ENCODE assay signal across 9 mouse cellular contexts in genomic region chr19:38709376-38709775, GRCm38 (mm10).
DNase-seq lines count a peak whose midpoint lies in the region; ATAC-seq and TF ChIP-seq lines count a peak whose summit lies in the region.
"Had no signal": no experiment of that assay in that cellular context is flagged by ENCODE, and none has a peak within 500 bp of the region (broad histone marks: within the 10 kb centered on the region; RNA-seq: fewer than 3 reads in every experiment).

No protein-coding gene starts in this region.

- no peak for TF ChIP-seq POLR2A in CH12.LX (IDR thresholded peaks at IDR 0.05; ENCODE audit: low read depth, low read length)

- DNase-seq in kidney, adult 9 months = peak; percentile 63
- DNase-seq in 416B (ENCODE audit: low read depth) (peak; percentile 24), CH12.LX (ENCODE audit: extremely low read depth) (peak; percentile 19)
- DNase-seq in induced T-regulatory cell, adult 2 months (ENCODE audit: low read depth) = peak; percentile 7
- DNase-seq in thymus, postnatal 36 days = no peak
- DNase-seq: layer of hippocampus, adult 9-11 months had no signal

- TF ChIP-seq EP300 in CH12.LX (IDR thresholded peaks at IDR 0.05; ENCODE audit: low read length) = no peak

- H3K27ac ChIP-seq in kidney, embryonic 15.5 days = no peak overlapping the region
- no peak overlapping the region for H3K27ac ChIP-seq in CH12.LX (ENCODE audit: insufficient read depth, low read depth)
- H3K27ac ChIP-seq: macrophage had no signal

- H3K27me3 ChIP-seq in kidney, embryonic 15.5 days = peaks cover 2% of the 10 kb centered on the region; the same call in 1 of the 2 replicates
- H3K27me3 ChIP-seq in CH12.LX (replicated peaks) = no peaks in the 10 kb centered on the region

- no peak for ATAC-seq in kidney, embryonic 15.5 days (replicated peaks; ENCODE audit: low FRiP score)
- ATAC-seq in erythroblast, adult 5-6 weeks (replicated peaks; ENCODE audit: low FRiP score, poor library complexity, severe bottlenecking) = no peak

- TF ChIP-seq CTCF in CH12.LX (conservative IDR thresholded peaks at IDR 0.05 in 1 of 2, IDR thresholded peaks at IDR 0.05 in 1 of 2; ENCODE audit: low read depth in 2 of 2, low read length in 2 of 2) = peak; percentile 18 to 58; a peak in 3 of 4 replicates

- H3K9ac ChIP-seq in kidney, embryonic 15.5 days = no peak overlapping the region
- no peak overlapping the region for H3K9ac ChIP-seq in CH12.LX (ENCODE audit: insufficient read depth, low read depth)

- H3K36me3 ChIP-seq in kidney, embryonic 15.5 days = no peaks in the 10 kb centered on the region
- H3K36me3 ChIP-seq in CH12.LX (replicated peaks in 1 of 2; ENCODE audit: control insufficient read depth in 1 of 2, insufficient read depth in 1 of 2, low read length in 1 of 2) = no peaks in the 10 kb centered on the region

- no peak overlapping the region for H3K4me3 ChIP-seq in kidney, embryonic 15.5 days (replicated peaks)
- H3K4me3 ChIP-seq in CH12.LX (replicated peaks in 1 of 3; ENCODE audit: low read depth in 2 of 3, low read length in 2 of 3, poor library complexity in 1 of 3) = no peak overlapping the region

- WGBS in kidney, embryonic 15.5 days = 88% methylated on average over 2 of the region's 2 CpGs

- TF ChIP-seq RAD21 in CH12.LX (IDR thresholded peaks at IDR 0.05; ENCODE audit: low read depth, low read length) = peak; percentile 39

- in situ Hi-C loops in CH12.LX (cut with MboI; ENCODE audit: low pct_ligation_motif_present, low pct_unique_long_range_greater_than_20kb, low sequenced_read_pairs) = no loop called here

- H3K9me3 ChIP-seq in kidney, embryonic 15.5 days (replicated peaks) = no peaks in the 10 kb centered on the region
- H3K9me3 ChIP-seq in CH12.LX (replicated peaks; ENCODE audit: low read length) = no peaks in the 10 kb centered on the region

- H3K4me2 ChIP-seq in kidney, embryonic 15.5 days = no peak overlapping the region
- no peak overlapping the region for H3K4me2 ChIP-seq in CH12.LX (ENCODE audit: insufficient read depth, low read depth, poor library complexity, severe bottlenecking)

- dilution Hi-C loops in CH12.LX (cut with MboI; ENCODE audit: extremely low pct_ligation_motif_present, extremely low pct_unique_long_range_greater_than_20kb, low sequenced_read_pairs) = no loop called here

- no peaks in the 10 kb centered on the region for H3K4me1 ChIP-seq in kidney, embryonic 15.5 days
- H3K4me1 ChIP-seq in CH12.LX (ENCODE audit: control insufficient read depth in 1 of 2, insufficient read depth in 2 of 2) = no peaks in the 10 kb centered on the region

- H3K79me2 ChIP-seq in CH12.LX (replicated peaks; ENCODE audit: control insufficient read depth, extremely low read depth, insufficient read depth, poor library complexity, severe bottlenecking) = no peaks in the 10 kb centered on the region

TF ChIP-seq in CH12.LX, 34 proteins besides CTCF, POLR2A, EP300 and RAD21:
- no peak for TF ChIP-seq PAX5 (IDR thresholded peaks at IDR 0.05; ENCODE audit: low read length)
- TF ChIP-seq SMC3 (IDR thresholded peaks at IDR 0.05; ENCODE audit: low read depth, low read length) = peak; percentile 53; the same call in 1 of the 2 replicates

Comparison
In these comparisons a context has a peak if more than half of its experiments do, and no peak if none do; other contexts are left out.
1. DNase-seq: peak in kidney, adult 9 months (single experiment), 416B (single experiment), CH12.LX (single experiment) and induced T-regulatory cell, adult 2 months (single experiment); none in thymus, postnatal 36 days (0 of 2).